Mouse (Mus musculus) right cerebral cortex, postnatal 36 days (tissue): ENCODE results near the gene Psg21.
"Not testable (repeated sequence)": the region's sequence is repeated elsewhere in the genome, so short reads cannot be mapped to it uniquely, and the experiment has no call there.

ENCODE experiments used
- DNase-seq, 2 experiments: peaks; one replicate each; pipeline ENCODE4 v3.0.0; 2022; ENCODE audit warnings: low spot score in 2 of 2, mixed read lengths in 1 of 2

Gene Psg21

GRCm38 (mm10) chr7:18656625-18657024, at the start of gene Psg21:
TSS of gene Psg21 (minus strand) at chr7:18656725.
- not testable (repeated sequence) for DNase-seq

- no peak for DNase-seq
Measured at GRCm38 (mm10) chr7:18686085-18686484, 29.6 kb upstream of the Psg21 start, which contains the start of gene Psg20. TSS of gene Psg20 (minus strand) at chr7:18686185.

- no peak for DNase-seq
Measured at GRCm38 (mm10) chr7:18685586-18685985, 29.1 kb upstream of the Psg21 start.

GRCm38 (mm10) chr7:18679772-18680171, 23.2 kb upstream of the Psg21 start:
- DNase-seq: no peak

GRCm38 (mm10) chr7:18626921-18627320, 29.6 kb downstream of the Psg21 start:
- DNase-seq: not testable (repeated sequence)

- not testable (repeated sequence) for DNase-seq
Measured at GRCm38 (mm10) chr7:18616401-18616800, 40.1 kb downstream of the Psg21 start, which contains the start of gene Psg23. TSS of gene Psg23 (minus strand) at chr7:18616501.
